Mouse (Mus musculus): ENCODE data around the gene Igsf21. TPM values are rescaled to one million over a fixed set of nuclear protein-coding genes. Genes with fewer than 3 reads are reported as not detected.

The Igsf21 gene
- total RNA-seq, 2 experiments from 2014 or later = 0.12 to 0.29 TPM

DNA sequence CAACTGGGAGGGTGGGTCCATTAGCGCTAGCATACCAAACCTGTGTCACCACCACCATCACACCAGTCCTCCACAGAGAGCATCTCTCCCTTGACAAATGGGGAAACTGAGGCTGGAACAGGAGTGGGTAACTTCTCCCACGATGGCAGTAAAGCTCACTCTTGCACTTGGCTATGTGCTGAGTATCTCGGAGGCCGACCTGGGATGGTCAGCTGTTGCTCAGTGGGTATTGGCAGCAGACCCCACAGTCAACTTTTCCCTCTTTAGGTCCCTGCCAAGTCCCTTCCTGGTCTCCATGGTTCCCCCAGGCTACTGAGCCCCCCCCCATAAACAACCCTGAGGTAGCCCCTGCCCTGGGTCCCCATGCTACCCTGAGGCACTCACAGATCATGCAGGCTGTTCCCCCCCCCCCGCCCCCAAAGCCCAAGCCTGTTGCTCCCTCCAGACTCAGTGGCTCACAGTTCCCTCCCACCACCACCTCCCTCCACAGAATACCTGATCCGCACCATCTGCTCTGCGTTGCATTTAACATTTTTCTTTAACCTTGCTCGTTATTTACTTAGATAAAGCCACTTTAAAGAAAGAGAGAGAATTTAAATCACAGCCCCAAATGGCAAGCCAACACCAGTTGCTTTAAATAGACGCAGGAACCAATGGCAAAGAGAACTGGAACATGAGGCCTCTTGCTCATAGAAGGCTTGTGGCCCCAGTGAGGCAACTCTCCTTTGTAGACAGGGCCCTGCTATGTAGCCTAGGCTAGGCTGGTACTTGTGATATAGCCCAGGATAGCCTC, 11.0 kb downstream of the Igsf21 start:
- no peak for DNase-seq

DNA sequence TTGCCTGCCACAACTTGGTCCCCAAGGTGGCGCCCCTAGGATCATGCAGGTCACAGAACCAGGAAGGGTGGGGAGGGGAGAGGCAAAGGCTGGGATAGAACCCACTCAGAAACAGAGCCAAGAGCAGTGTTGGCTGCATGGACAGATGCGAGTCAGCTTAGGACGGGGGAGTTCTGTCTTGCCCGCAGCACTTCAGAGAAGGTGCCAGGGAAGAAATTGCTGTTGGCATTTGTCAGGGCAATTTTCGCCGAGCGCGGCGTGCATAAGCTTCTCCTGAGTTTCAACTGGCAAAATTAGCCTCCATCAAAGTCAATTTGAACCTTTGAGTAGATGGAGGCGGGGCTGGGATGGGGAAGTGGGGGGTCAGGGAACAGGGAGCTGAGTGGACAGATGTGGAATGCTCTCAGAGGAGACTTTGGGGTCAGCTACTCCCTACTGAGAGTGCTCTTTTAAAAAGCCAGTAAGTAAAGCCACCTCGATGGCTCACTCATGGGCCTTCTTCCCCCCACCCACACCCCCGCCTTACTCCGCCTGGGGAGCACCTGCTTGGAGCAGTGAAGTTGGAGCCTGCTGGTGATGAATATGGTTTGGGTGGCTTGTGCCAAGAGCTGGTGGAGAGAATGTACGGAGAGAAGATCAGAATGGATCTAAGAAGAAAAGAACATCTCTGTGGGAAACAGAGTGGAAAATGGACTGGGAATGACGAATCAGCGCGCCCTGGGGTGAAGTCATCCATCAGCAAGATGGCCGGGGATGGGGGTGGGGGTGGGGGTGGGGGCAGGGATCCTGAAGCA, 12.0 kb downstream of the Igsf21 start:
- no peak for DNase-seq

DNA sequence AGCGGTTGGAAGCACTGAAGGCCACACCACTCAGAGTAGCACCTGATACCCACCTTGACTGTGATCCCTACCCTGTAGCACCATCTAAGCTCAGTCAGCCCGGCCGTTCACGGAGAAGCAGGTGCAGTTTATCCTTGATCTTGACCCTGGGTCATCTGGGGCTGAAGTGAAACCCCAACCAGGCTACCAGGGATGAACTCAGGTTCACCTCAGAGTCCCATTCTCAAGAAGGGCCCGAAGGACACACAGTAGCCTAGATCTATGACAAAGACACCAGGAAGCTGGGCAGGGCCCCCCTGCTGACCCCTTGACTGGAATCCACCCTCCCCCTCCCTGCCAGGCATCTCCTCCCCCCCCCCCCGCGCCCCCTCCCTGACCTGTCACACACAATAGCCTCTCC, 18.7 kb downstream of the Igsf21 start:
- DNase-seq = no peak

GRCm38 (mm10) chr4:140225204-140225603, 21.4 kb downstream of the Igsf21 start:
- no peak for DNase-seq

DNA sequence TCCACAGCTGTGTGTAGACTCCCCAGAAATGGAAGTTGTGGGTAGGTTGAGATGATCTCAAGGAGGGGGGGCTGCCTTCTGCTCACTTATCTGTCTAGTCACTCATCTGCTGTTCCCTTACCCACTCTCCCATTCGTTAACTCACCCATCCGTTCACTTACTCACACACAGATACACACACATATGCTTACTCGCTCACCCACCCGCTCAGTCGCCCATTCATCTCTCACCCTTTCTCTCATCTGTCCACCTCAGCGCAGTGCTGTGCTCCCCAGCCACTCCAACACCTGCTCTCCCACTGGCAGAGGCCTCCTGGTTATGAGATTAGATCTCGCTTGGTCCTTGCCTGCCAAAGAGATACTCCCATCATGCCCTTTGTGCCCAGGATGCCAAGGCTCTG, 22.1 kb downstream of the Igsf21 start:
- DNase-seq = no peak

GRCm38 (mm10) chr4:140223067-140223466, 23.5 kb downstream of the Igsf21 start:
- peak; percentile 34 for DNase-seq

DNA sequence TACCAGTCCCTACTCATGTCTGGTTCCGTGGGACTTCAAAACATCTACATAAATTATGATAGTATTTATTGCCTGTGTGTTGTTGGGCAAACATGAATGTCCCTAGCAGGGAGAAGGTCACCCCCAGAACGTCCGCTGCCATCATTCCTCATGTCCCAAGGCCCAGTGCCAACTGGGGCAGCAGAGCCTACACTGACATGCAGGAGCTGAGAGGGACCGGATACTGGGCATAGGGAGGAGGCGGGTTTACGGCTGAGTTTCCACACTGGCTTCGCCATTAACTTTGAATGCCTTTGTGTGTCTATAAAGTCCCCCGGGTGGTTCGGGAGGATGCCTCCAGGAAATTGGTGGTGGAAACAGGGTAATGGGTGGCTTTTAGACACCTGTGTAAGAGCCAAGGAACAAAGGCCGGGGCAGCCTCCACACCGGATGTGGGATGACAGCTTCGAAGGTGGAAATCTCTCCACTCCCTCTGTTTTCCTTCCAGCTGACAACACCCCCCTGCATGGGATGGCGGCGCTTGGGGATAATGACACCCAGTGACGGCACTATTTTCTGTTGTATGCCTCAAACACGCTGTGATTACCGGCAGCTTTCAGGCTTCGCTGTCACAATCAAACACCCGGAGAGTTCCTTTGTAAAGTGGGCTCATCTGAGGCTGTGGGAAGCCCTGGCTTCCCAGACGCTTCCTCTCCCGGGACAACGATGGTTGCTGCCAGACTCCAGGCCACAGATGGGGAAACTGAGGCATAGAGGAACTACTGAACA, 26.1 kb downstream of the Igsf21 start:
- no peak for DNase-seq

- DNase-seq = no peak
These were observed 27.4 kb downstream of the Igsf21 start for GRCm38 (mm10) chr4:140218853-140219852.

DNA sequence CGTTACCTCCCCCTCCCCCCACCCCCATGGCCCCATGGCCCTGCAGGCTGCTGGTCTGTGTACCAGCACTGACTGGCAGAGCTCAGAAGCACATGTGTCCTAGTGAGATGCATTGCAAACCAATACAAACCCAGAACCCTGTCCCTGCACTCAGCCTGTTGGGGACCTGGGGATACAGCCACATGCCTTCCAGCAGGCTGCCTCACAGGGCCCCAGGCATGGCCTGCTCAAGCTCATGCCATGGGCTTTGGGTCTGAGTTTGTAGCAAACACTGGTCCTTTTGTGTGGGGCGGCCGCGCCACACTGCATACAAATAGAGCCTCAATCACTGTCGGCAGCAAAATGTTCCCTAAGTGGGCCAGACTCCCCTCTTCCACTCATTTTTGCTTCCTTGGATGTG, 28.2 kb downstream of the Igsf21 start:
- DNase-seq = no peak

DNA sequence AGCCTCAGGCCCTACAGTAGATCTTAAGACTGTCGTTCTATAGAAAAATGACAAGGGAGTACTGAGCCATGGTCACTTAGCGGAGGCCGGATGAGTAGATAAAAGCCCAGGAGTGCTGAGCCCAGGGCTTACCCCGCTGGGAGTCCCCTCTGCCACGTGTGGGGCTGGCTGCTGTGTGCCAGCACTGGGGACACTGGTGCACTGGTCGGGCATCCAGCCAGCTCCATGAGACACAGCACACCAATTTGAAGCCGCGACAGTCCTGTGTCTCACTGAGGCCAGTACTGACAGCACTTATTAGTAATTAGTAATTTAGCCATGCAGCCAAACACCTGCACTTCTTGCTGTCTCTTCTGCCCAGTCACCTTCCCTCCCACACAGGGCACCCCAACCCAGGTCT, 28.6 kb downstream of the Igsf21 start:
- DNase-seq = no peak

GRCm38 (mm10) chr4:140216096-140216495, 30.5 kb downstream of the Igsf21 start:
- DNase-seq = no peak

GRCm38 (mm10) chr4:140215205-140215604, 31.4 kb downstream of the Igsf21 start:
- DNase-seq = no peak

DNA sequence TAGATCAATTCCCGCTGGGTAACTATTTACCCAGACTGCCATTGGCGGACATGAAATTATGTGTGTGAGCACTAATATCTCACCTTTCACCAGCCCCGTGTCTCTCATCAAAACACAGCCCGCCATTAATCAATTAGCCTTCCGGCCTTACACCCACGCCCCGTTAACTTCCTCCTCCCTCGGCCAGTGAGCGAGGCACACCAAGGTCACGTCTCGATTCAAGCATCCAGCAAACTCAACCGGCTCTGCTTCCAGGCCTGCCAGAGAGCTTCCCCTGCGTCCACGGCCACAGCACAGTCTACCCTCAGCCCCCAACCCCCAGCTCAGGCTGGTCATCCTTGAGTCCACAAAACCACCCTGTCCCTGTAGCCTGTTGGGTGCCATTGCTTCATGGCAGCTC, 32.2 kb downstream of the Igsf21 start:
- no peak for DNase-seq

DNA sequence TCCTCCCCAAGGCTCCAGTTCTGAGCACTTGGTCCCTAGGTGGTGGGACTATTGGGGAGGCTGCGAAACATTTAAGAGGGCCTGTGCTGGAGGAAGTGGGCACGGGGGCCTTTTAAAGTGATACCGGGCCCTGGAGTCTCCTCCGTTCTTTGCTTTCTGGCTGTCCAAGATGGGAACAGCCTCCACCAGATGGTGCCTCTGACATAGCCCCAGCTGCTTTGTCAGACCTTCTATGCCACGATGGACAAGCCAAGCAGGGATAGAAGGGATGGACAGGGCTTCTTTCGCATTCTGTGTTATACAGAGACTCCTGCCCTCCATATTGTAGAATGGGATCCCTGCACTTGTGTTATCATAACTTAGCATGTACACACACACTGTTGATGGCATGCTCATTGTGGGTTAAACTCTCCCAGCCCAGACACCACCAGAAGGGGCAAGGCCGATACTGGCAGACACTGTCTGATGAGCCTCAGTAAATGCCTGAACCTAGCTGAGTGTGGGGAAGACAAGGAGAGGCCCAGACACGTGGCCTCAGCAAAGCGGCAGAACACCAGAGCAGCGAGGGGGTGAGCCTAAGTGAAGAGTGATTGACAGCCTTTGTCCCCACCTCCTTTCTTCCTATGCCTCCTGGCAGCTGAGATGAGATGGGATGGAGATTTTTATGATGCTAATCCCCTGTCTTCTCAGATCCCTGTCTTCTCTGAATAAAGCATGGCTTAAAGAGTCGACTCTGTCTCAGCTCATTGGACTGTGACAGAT, 36.3 kb downstream of the Igsf21 start:
- DNase-seq = no peak

DNA sequence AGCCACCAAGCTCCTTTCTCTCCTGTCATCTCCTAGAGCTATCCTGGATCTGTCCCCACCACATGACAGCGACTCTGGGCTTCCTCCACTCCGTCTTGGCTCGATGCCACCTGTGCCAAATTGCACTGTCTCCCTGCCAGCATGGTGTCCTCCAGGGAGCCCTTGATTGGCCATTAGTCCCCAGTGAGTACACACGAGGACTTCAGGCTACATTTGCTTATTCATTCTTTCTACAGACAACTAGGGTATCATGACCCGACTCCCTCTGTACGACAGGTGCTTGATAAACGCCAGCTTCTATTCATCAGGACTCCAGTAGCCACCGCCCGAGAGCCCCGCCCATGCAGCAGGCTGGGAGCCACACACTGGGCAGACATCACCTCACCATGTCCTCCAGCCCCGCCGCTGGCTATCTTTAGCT, 40.8 kb downstream of the Igsf21 start:
- peak; percentile 64 for DNase-seq

- no peak for DNase-seq
These were observed 41.8 kb downstream of the Igsf21 start for GRCm38 (mm10) chr4:140204775-140205174.

DNA sequence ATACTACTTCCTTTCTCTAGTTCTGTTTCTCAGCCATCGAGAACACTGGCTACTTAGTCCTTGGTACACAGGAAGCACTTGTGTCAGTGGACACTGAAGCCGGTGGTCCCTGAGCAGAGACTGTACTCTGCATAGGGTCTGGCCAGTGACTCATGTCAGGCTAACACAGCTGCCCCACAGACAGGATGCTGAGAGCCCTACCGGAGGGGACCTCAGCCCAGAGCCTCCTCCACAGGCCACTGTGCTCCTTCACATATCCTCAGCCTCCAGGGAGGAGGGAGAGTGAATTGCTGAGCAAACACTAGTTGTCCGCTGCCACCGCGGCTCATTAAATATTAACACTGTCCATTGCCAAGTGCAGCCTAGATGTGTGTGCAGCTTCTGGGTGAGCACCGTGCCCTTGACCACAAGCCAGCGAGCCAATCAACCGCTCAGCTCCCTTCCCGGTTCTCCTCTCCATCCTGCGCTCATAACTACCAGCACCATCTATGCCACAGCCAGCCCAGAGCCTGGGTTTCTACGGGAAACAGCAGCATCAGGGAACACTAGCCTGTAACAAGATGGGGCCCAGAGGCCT, 42.8 kb downstream of the Igsf21 start:
- no peak for DNase-seq

- DNase-seq = no peak
These were observed 44.4 kb downstream of the Igsf21 start for GRCm38 (mm10) chr4:140202196-140202595.

GRCm38 (mm10) chr4:140200296-140200695, 46.3 kb downstream of the Igsf21 start:
- no peak for DNase-seq

GRCm38 (mm10) chr4:140196717-140197116, 49.9 kb downstream of the Igsf21 start:
- no peak for DNase-seq

Data from gastrocnemius, postnatal 10 days (tissue).